Mouse (Mus musculus): ENCODE measurements around the gene Bbx. TPM values are rescaled to one million over a fixed set of nuclear protein-coding genes. Genes with fewer than 3 reads are reported as not detected.

The Bbx gene
- polyA plus RNA-seq, 1 experiment: 7.2 TPM

DNA sequence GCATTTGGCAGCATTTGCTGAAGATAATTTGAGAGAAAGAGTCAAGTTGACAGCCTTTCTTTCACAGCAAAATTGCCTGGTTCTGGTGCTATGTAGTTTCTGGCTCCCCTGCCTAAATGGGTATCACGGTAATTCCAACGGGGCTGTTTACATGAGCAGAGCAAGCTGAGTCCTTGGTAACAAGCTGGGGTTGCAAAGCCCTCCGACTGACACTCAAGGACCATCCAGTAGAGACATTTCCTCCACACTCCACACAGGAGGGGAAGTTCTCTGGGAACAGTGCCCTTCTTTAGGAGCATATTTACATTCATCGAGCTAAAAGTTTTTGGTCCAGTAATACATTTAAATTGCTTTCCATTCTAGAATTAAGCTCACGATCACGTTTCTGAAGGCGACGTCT, 249.2 kb downstream of the Bbx start:
- Histone ChIP-seq H3K4me3 (ENCODE audit: control insufficient read depth, insufficient read depth, low read length) (no peak overlapping the region), H3K4me1 (replicated peaks; ENCODE audit: control insufficient read depth, insufficient read depth, low read length) (no peaks in the 10 kb centered on the region), H3K36me3 (ENCODE audit: control insufficient read depth, insufficient read depth, low read length) (no peaks in the 10 kb centered on the region), H3K27me3 (ENCODE audit: control insufficient read depth, insufficient read depth, low read length) (no peaks in the 10 kb centered on the region), H3K27ac (ENCODE audit: control insufficient read depth, insufficient read depth, low read length) (no peak overlapping the region)
- TF ChIP-seq CTCF (IDR thresholded peaks at IDR 0.05; ENCODE audit: borderline replicate concordance, control insufficient read depth, extremely low read depth, insufficient read depth, low read length, poor library complexity) (no peak), POLR2A (IDR thresholded peaks at IDR 0.05; ENCODE audit: control insufficient read depth, extremely low read depth, insufficient read depth, low read length, poor library complexity) (no peak)
- no peak for DNase-seq
- 86% methylated on average over 8 of the region's 8 CpGs for WGBS

DNA sequence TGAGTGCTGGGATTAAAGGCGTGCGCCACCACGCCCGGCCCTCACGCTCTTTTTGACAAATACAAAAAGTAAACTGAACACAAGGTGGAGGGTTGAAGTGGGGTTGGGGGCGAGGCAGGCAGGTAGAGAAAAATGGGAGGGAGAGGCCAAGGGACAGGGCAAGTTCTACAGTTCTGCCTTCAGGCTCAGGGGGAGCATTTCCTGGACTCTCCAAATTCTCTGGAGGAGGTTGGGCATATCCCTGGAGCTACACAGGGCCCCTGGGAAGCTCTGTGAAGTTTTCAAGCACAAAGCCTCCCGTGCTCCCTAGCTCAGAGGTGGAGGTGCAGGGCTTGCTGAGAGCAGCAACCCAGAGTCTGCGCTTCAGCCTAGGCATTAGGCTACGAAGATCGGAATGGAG, 249.6 kb downstream of the Bbx start:
- TF ChIP-seq CTCF (IDR thresholded peaks at IDR 0.05; ENCODE audit: borderline replicate concordance, control insufficient read depth, extremely low read depth, insufficient read depth, low read length, poor library complexity) (no peak), POLR2A (IDR thresholded peaks at IDR 0.05; ENCODE audit: control insufficient read depth, extremely low read depth, insufficient read depth, low read length, poor library complexity) (no peak)
- no peaks in the 10 kb centered on the region for H3K4me1 ChIP-seq (replicated peaks; ENCODE audit: control insufficient read depth, insufficient read depth, low read length)
- DNase-seq: no peak
- no peaks in the 10 kb centered on the region for H3K36me3 ChIP-seq (ENCODE audit: control insufficient read depth, insufficient read depth, low read length)
- WGBS: 96% methylated on average over 10 of the region's 10 CpGs
- H3K27me3 ChIP-seq (ENCODE audit: control insufficient read depth, insufficient read depth, low read length): no peaks in the 10 kb centered on the region
- H3K4me3 ChIP-seq (ENCODE audit: control insufficient read depth, insufficient read depth, low read length): no peak overlapping the region
- H3K27ac ChIP-seq (ENCODE audit: control insufficient read depth, insufficient read depth, low read length): no peak overlapping the region; the same call in 1 of the 2 replicates

DNA sequence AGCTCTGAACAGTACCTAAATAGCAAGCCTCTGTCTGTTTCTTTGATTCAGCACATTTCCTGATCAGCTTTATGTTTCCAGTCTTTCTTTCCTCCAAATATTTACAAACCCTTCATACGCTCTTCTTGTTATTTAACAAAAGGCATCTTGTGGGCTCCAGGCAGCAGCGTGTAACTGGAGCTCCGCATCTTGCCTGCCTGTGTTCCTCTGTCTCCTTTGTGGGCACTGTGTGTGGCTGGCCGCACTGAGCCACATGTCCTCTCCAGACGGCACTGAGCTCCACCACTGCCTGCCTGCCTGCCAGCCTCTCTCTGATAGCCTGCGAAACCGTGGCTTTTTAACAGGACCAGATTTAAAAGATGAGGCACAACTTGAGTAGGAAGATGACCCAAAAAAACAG, 259.4 kb downstream of the Bbx start:
- 46% methylated on average over 7 of the region's 7 CpGs for WGBS

GRCm38 (mm10) chr16:50170812-50171211, 261.4 kb downstream of the Bbx start:
- Histone ChIP-seq H3K36me3 (ENCODE audit: control insufficient read depth, insufficient read depth, low read length) (no peaks in the 10 kb centered on the region), H3K4me3 (ENCODE audit: control insufficient read depth, insufficient read depth, low read length) (no peak overlapping the region), H3K27me3 (ENCODE audit: control insufficient read depth, insufficient read depth, low read length) (no peaks in the 10 kb centered on the region), H3K4me1 (replicated peaks; ENCODE audit: control insufficient read depth, insufficient read depth, low read length) (no peaks in the 10 kb centered on the region), H3K27ac (ENCODE audit: control insufficient read depth, insufficient read depth, low read length) (no peak overlapping the region)
- WGBS: 97% methylated on average over 5 of the region's 5 CpGs
- DNase-seq: no peak
- TF ChIP-seq POLR2A (IDR thresholded peaks at IDR 0.05; ENCODE audit: control insufficient read depth, extremely low read depth, insufficient read depth, low read length, poor library complexity) (no peak), CTCF (IDR thresholded peaks at IDR 0.05; ENCODE audit: borderline replicate concordance, control insufficient read depth, extremely low read depth, insufficient read depth, low read length, poor library complexity) (no peak)

More for the DNA sequence above, 259.4 kb downstream of the Bbx start:
- TF ChIP-seq CTCF (IDR thresholded peaks at IDR 0.05; ENCODE audit: borderline replicate concordance, control insufficient read depth, extremely low read depth, insufficient read depth, low read length, poor library complexity) (no peak), POLR2A (IDR thresholded peaks at IDR 0.05; ENCODE audit: control insufficient read depth, extremely low read depth, insufficient read depth, low read length, poor library complexity) (no peak)
- Histone ChIP-seq H3K4me1 (replicated peaks; ENCODE audit: control insufficient read depth, insufficient read depth, low read length) (no peaks in the 10 kb centered on the region), H3K27me3 (ENCODE audit: control insufficient read depth, insufficient read depth, low read length) (no peaks in the 10 kb centered on the region), H3K36me3 (ENCODE audit: control insufficient read depth, insufficient read depth, low read length) (no peaks in the 10 kb centered on the region), H3K27ac (ENCODE audit: control insufficient read depth, insufficient read depth, low read length) (no peak overlapping the region), H3K4me3 (ENCODE audit: control insufficient read depth, insufficient read depth, low read length) (no peak overlapping the region)
- DNase-seq: no peak

DNA sequence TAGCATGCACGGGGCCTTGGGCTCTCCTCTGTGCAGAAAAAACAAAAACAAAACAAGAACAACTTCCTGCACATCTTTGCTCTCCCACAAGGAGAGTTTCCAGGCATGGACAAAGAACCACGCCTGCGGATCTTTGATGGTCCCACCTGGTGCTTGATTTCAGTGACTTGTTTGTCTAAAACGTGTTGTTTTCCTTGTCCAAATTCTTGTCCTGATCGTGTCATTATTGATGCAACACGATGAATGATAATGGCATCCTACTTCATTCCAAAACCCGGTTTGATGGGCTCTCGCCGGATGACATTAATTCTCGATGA, 264.2 kb downstream of the Bbx start:
- Histone ChIP-seq H3K4me3 (ENCODE audit: control insufficient read depth, insufficient read depth, low read length) (no peak overlapping the region), H3K4me1 (replicated peaks; ENCODE audit: control insufficient read depth, insufficient read depth, low read length) (no peaks in the 10 kb centered on the region), H3K27ac (ENCODE audit: control insufficient read depth, insufficient read depth, low read length) (no peak overlapping the region), H3K36me3 (ENCODE audit: control insufficient read depth, insufficient read depth, low read length) (no peaks in the 10 kb centered on the region), H3K27me3 (ENCODE audit: control insufficient read depth, insufficient read depth, low read length) (no peaks in the 10 kb centered on the region)
- DNase-seq: no peak
- 92% methylated on average over 10 of the region's 10 CpGs for WGBS
- TF ChIP-seq POLR2A (IDR thresholded peaks at IDR 0.05; ENCODE audit: control insufficient read depth, extremely low read depth, insufficient read depth, low read length, poor library complexity) (no peak), CTCF (IDR thresholded peaks at IDR 0.05; ENCODE audit: borderline replicate concordance, control insufficient read depth, extremely low read depth, insufficient read depth, low read length, poor library complexity) (no peak)

DNA sequence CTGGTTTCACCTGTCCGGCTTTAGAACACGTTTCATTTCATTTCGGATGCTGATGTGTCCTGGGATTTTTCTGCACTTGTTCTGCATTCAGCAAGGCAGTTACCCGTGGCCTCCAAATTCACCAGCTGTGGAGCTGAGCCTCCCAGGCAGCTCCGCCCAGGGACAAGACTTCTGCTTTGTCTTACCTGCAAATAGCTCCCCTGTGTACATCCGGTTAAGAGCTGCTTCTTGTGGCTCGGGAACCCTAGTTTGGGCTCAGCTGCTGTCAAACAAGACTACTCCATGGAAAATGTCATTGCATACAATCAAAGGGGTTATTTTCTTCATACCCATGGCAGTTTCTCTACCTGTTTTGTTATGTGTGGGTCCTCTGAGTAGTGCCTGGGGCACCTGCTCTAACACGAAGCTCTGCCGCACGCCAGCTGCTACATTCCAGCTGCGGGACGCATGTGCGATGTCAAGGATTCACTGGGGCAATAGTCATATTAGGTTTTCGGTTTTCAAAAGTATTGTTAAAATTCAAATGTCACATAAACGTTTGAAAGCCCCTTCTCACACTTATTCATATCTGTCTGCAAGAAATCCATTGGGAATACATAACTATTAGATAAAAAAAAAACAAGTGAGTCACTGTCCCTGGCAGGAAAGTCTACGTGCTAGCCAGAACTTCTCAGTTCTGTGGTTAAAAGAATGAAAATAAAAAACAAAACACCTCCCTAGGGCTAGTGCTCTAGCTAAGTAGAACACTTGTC, 264.8 kb downstream of the Bbx start:
- TF ChIP-seq CTCF (IDR thresholded peaks at IDR 0.05; ENCODE audit: borderline replicate concordance, control insufficient read depth, extremely low read depth, insufficient read depth, low read length, poor library complexity): no peak
- no peak for TF ChIP-seq POLR2A (IDR thresholded peaks at IDR 0.05; ENCODE audit: control insufficient read depth, extremely low read depth, insufficient read depth, low read length, poor library complexity)
- DNase-seq: no peak
- 81% methylated on average over 16 of the region's 16 CpGs for WGBS

More for the DNA sequence above, 264.8 kb downstream of the Bbx start:
- Histone ChIP-seq H3K4me3 (ENCODE audit: control insufficient read depth, insufficient read depth, low read length) (no peak overlapping the region), H3K27me3 (ENCODE audit: control insufficient read depth, insufficient read depth, low read length) (no peaks in the 10 kb centered on the region), H3K36me3 (ENCODE audit: control insufficient read depth, insufficient read depth, low read length) (no peaks in the 10 kb centered on the region), H3K4me1 (replicated peaks; ENCODE audit: control insufficient read depth, insufficient read depth, low read length) (no peaks in the 10 kb centered on the region), H3K27ac (ENCODE audit: control insufficient read depth, insufficient read depth, low read length) (no peak overlapping the region)
